Mouse (Mus musculus) limb, embryonic 15.5 days (tissue): ENCODE data around the gene Slc6a6. TPM values are rescaled to one million over a fixed set of nuclear protein-coding genes. Genes with fewer than 3 reads are reported as not detected.

ENCODE experiments used
- ATAC-seq: fragments of 200-750 bp; cut with Nextera tagmentation; 2 replicates; pipeline ENCODE4 v1.8.0; 2017; ENCODE audit warnings: low read depth, moderate TSS enrichment; ENCODE audit not compliant: insufficient number of reproducible peaks, low FRiP score, low TSS enrichment
- H3K27ac ChIP-seq: fragments of 300-500 bp; sonication (generic); 2 replicates; pipeline ENCODE4 v1.5.1; 2015; ENCODE audit warnings: moderate library complexity, mild to moderate bottlenecking, inconsistent platforms
- H3K27me3 ChIP-seq: fragments of 300-500 bp; sonication (generic); 2 replicates; pipeline ENCODE4 v1.6.1; 2015; ENCODE audit warnings: inconsistent platforms
- H3K36me3 ChIP-seq: fragments of 300-500 bp; sonication (generic); 2 replicates; pipeline ENCODE4 v1.6.1; 2015; ENCODE audit warnings: inconsistent platforms
- H3K4me1 ChIP-seq: fragments of 300-500 bp; sonication (generic); 2 replicates; pipeline ENCODE4 v1.6.1; 2015; ENCODE audit warnings: inconsistent platforms
- H3K4me2 ChIP-seq: fragments of 300-500 bp; sonication (generic); 2 replicates; pipeline ENCODE4 v1.6.1; 2015; ENCODE audit warnings: mild to moderate bottlenecking, inconsistent platforms
- H3K4me3 ChIP-seq: fragments of 300-500 bp; sonication (generic); 2 replicates; pipeline ENCODE4 v1.5.1; 2015; ENCODE audit warnings: mild to moderate bottlenecking, inconsistent platforms
- H3K9ac ChIP-seq: fragments of 300-500 bp; sonication (generic); 2 replicates; pipeline ENCODE4 v1.6.1; 2015; ENCODE audit warnings: inconsistent platforms
- H3K9me3 ChIP-seq: fragments of 300-500 bp; sonication (generic); 2 replicates; pipeline ENCODE4 v1.6.1; 2016; ENCODE audit warnings: inconsistent platforms
- WGBS: fragments of 180-500 bp; shearing (Covaris S2); methylation state at CpG from one replicate; pipeline ENCODE4 v1.1.7; 2015; 5-methylcytosine and 5-hydroxymethylcytosine counted together
- polyA plus RNA-seq: library from polyadenylated mRNA; unstranded; fragments of >200 nt; fragmentation: Nextera tagmentation; extraction: Ambion mirVana; gene quantifications from 2 replicates; pipeline ENCODE4 v1.2.1, GENCODE M21; 2015

Slc6a6 gene
- polyA plus RNA-seq, 1 experiment from 2014 or later, result 46.8 TPM

DNA sequence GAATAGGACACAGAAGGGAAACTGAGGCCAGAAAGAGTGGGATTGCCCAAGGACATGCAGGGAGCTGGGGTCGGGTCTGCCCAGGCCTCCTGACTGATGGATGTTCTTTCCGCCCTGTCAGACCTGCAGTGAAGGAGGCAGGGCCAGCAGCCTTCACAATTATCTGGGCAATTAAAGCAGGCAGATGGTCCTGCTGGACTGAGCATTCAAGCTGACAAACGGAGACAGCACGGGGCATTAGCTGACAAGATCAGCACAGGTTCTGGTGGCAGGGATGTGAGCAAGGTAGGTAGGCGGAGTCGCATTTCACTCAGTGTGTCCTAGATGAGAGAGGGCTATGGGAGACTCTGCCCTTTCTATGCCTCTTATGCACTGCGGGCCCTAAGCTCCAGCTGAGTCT is 120.3 kb downstream of the Slc6a6 start:
- no peak overlapping the region for H3K9ac ChIP-seq
- H3K9me3 ChIP-seq, result no peaks in the 10 kb centered on the region
- peaks cover 10% of the 10 kb centered on the region for H3K4me1 ChIP-seq
- H3K27me3 ChIP-seq, result peaks cover 62% of the 10 kb centered on the region
- no peak overlapping the region for H3K4me3 ChIP-seq
- no peaks in the 10 kb centered on the region for H3K36me3 ChIP-seq
- H3K4me2 ChIP-seq, result no peak overlapping the region
- 34% methylated on average over 7 of the region's 7 CpGs for WGBS
- H3K27ac ChIP-seq, result no peak overlapping the region
- no peak for ATAC-seq

DNA sequence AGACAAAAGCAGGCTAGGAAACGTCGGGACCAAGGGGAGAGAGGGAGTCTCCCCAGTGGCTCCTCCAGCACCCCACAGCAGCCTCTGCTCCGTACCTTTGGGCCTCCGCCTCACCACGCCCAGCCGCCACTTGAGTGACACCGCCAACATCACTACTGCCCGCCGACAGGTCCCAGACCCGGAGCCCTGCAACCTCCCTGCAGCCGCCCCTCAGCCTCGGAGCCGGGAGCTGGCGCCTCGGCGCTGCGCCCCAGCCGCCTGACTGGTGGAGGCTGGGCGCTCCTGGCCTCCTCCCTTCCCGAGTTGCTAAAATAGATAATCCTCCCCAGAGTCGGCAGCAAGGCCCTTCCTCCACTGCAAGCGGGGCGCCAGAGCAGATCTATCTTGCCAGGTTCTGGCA is 123.3 kb downstream of the Slc6a6 start:
- H3K9ac ChIP-seq, result no peak overlapping the region
- WGBS, result 2% methylated on average over 23 of the region's 23 CpGs

DNA sequence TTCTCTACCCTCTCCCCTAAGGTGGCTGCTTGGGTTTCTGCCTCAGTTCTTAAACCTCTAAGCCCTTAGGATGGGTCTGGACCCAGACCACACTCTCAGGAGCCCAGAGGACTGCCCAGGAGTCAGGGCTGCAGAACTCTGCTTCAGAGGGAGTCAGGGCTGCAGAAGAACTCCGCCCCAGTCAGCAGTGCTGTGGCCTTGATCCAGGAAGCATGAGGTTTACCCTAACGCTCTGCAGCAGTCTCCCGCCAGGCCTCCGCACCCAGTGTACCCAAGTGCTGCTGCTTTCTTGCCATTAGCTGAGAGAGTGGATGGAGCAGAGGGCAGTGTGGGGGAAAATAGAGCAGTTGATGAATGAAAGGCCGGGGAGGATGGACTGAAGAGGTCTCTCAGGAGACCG is 124.2 kb downstream of the Slc6a6 start:
- no peak overlapping the region for H3K4me2 ChIP-seq
- no peak overlapping the region for H3K9ac ChIP-seq
- H3K36me3 ChIP-seq, result no peaks in the 10 kb centered on the region
- ATAC-seq, result no peak
- H3K27me3 ChIP-seq, result peaks cover 62% of the 10 kb centered on the region
- 50% methylated on average over 6 of the region's 6 CpGs for WGBS
- no peak overlapping the region for H3K27ac ChIP-seq
- no peak overlapping the region for H3K4me3 ChIP-seq
- H3K4me1 ChIP-seq, result peaks cover 10% of the 10 kb centered on the region
- H3K9me3 ChIP-seq, result no peaks in the 10 kb centered on the region

More for the DNA sequence above, 123.3 kb downstream of the Slc6a6 start:
- ATAC-seq, result no peak
- Histone ChIP-seq H3K36me3 (no peaks in the 10 kb centered on the region), H3K4me1 (peaks cover 10% of the 10 kb centered on the region), H3K4me3 (peak overlapping the region; percentile 19), H3K27me3 (peaks cover 63% of the 10 kb centered on the region), H3K4me2 (peak overlapping the region; percentile 42), H3K27ac (no peak overlapping the region), H3K9me3 (no peaks in the 10 kb centered on the region)

Other genes starting within 250 kb of the Slc6a6 start
- 18.9 and 21.8 TPM in 2 replicates for gene Chchd4, start 210.5 kb upstream of the Slc6a6 start, polyA plus RNA-seq
- 81.3 and 89.9 TPM in 2 replicates for gene Tmem43, start 210.3 kb upstream of the Slc6a6 start, polyA plus RNA-seq
- gene Xpc, start 168.2 kb upstream of the Slc6a6 start, polyA plus RNA-seq, result 13.9 and 14.2 TPM in 2 replicates
- gene Lsm3, start 168.1 kb upstream of the Slc6a6 start, polyA plus RNA-seq, result 186 and 202 TPM in 2 replicates
- gene Grip2, start 143.2 kb downstream of the Slc6a6 start, polyA plus RNA-seq, result 1.7 and 4.0 TPM in 2 replicates
- 31.0 and 31.7 TPM in 2 replicates for gene Ccdc174, start 194.0 kb downstream of the Slc6a6 start, polyA plus RNA-seq
- gene 4930590J08Rik, start 218.8 kb downstream of the Slc6a6 start, polyA plus RNA-seq, result 0.14 and 0.41 TPM in 2 replicates